Mouse (Mus musculus) ES-Bruce4 (cell line): ENCODE measurements around the gene Irx4. TPM values are rescaled to one million over a fixed set of nuclear protein-coding genes. Genes with fewer than 3 reads are reported as not detected.

ENCODE experiments used
- H3K27ac ChIP-seq: 2 replicates; pipeline ENCODE4 v1.5.1; 2012; ENCODE audit warnings: low read length, inconsistent platforms; ENCODE audit not compliant: insufficient read depth
- H3K27me3 ChIP-seq: 2 replicates; pipeline ENCODE4 v1.6.1; 2012; ENCODE audit warnings: mild to moderate bottlenecking, low read length, inconsistent platforms; ENCODE audit not compliant: control insufficient read depth, poor library complexity, insufficient read depth, severe bottlenecking
- H3K36me3 ChIP-seq: 2 replicates; pipeline ENCODE4 v1.6.1; 2012; ENCODE audit warnings: inconsistent platforms, mild to moderate bottlenecking, low read length, moderate library complexity; ENCODE audit not compliant: control insufficient read depth, poor library complexity, insufficient read depth, severe bottlenecking
- H3K4me1 ChIP-seq: one replicate; pipeline ENCODE4 v1.8.1; 2011; ENCODE audit warnings: low read length; ENCODE audit not compliant: control insufficient read depth, insufficient read depth
- H3K4me3 ChIP-seq: 2 replicates; pipeline ENCODE4 v1.5.1; 2011; ENCODE audit warnings: low read depth, mild to moderate bottlenecking, low read length
- H3K9ac ChIP-seq: 2 replicates; pipeline ENCODE4 v1.6.1; 2012; ENCODE audit warnings: low read depth, mild to moderate bottlenecking, inconsistent platforms; ENCODE audit not compliant: poor library complexity, severe bottlenecking
- H3K9me3 ChIP-seq: replicated peaks from 2 replicates; pipeline ENCODE4 v1.6.1; 2012; ENCODE audit warnings: mild to moderate bottlenecking, low read length, inconsistent platforms; ENCODE audit not compliant: control insufficient read depth, poor library complexity, insufficient read depth, severe bottlenecking
- CTCF ChIP-seq: IDR thresholded peaks from one replicate; pipeline ENCODE4 v1.8.1; 2011; ENCODE audit warnings: low read depth, low read length
- EP300 ChIP-seq: IDR thresholded peaks from 2 replicates; pipeline ENCODE4 v1.6.1; 2011; ENCODE audit warnings: low read depth, low read length; ENCODE audit not compliant: insufficient read depth
- POLR2A ChIP-seq: IDR thresholded peaks from one replicate; pipeline ENCODE4 v1.8.1; 2011; ENCODE audit warnings: low read length; ENCODE audit not compliant: insufficient read depth
- polyA plus RNA-seq: library from polyadenylated mRNA; stranded (reverse); fragments of >200 nt; gene quantifications from 2 replicates; pipeline ENCODE4 v1.2.4, GENCODE M21; 2011; ENCODE audit warnings: low read depth; ENCODE audit not compliant: missing spikeins, insufficient read depth, insufficient read length

Irx4 gene
- polyA plus RNA-seq, 1 experiment = 0.49 TPM

DNA sequence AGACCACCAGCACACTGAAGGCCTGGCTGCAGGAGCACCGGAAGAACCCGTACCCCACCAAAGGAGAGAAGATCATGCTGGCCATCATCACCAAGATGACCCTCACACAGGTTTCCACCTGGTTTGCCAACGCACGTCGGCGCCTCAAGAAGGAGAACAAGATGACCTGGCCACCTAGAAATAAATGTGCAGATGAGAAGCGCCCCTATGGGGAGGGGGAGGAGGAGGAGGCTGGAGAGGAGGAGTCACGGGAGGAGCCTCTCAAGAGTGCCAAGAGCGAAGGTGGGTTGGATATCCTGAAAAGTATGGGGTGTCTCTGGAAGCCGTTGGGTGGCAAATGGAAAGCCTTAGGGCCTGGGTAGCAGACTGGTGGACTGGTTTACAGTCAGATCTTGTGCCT lies 7.3 kb downstream of the Irx4 start:
- Histone ChIP-seq H3K36me3 (no peaks in the 10 kb centered on the region), H3K9me3 (no peaks in the 10 kb centered on the region), H3K27me3 (peaks cover 8% of the 10 kb centered on the region), H3K9ac (no peak overlapping the region), H3K4me3 (no peak overlapping the region), H3K4me1 (peaks cover 2% of the 10 kb centered on the region), H3K27ac (no peak overlapping the region)
- TF ChIP-seq POLR2A (no peak), CTCF (no peak), EP300 (no peak)

DNA sequence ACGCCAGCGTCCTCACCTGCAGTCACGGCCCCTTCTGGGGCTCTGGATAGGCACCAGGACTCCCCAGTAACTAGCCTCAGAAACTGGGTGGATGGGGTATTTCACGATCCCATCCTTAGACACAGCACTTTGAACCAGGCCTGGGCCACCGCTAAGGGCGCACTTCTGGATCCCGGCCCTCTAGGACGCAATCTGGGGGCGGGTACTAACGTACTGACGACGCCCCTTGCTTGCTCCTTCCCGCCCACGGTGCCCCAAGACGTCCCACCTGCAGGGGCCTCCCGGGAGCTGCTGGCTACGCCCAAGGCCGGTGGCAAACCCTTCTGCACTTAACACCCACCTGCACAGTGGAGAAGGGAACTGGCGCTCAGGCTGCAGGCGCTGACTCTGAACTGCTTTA lies 8.4 kb downstream of the Irx4 start:
- Histone ChIP-seq H3K27ac (no peak overlapping the region), H3K9ac (no peak overlapping the region), H3K9me3 (no peaks in the 10 kb centered on the region), H3K4me1 (peaks cover 3% of the 10 kb centered on the region), H3K36me3 (no peaks in the 10 kb centered on the region), H3K27me3 (peaks cover 2% of the 10 kb centered on the region; the same call in 1 of the 2 replicates), H3K4me3 (peak overlapping the region; percentile 11)
- TF ChIP-seq POLR2A (no peak), CTCF (peak; percentile 39)

DNA sequence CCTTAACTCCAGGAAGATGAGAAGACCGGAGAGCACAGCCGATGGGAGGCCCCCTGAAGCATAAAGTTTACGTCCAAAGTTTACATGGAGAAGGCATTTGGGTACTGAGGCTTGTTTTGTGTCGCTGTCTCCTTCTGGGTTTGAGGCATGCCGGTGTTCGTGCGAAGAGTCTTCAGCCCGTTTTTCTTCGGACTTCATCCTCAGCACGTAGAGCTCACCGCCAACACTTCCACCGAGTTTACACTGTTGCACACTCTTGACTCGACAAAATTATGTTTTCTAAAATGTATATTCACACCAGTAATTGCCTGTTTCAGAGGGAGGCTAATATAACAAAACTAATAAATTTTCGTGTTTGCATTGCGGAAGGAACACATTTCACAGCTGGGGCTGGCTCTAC lies 9.0 kb downstream of the Irx4 start:
- Histone ChIP-seq H3K27ac (no peak overlapping the region), H3K9ac (no peak overlapping the region), H3K4me3 (no peak overlapping the region), H3K36me3 (no peaks in the 10 kb centered on the region), H3K9me3 (no peaks in the 10 kb centered on the region), H3K4me1 (peaks cover 3% of the 10 kb centered on the region), H3K27me3 (peaks cover 2% of the 10 kb centered on the region; the same call in 1 of the 2 replicates)
- TF ChIP-seq POLR2A (no peak), EP300 (no peak), CTCF (no peak)

DNA sequence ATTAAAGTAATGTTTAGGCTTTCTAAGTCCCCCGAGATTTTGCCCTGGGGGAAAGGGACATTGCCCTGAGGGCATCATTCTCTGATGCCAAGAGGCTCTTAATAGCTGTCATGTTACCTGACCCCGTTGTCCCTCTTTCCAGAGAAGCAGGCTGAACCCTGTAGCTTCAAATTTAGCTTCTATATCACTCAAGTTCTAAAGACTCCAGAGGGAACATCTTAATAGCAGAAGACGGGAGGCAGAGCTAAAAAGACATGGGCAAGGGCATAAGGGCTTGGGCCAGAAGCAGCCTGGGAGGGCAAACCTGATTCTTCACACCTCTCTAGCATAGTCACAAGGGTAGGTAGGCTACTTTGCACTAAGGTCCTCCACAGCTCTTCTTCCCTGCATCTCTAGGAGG lies 9.6 kb downstream of the Irx4 start:
- no peak for TF ChIP-seq EP300
- TF ChIP-seq POLR2A = no peak
- no peak for TF ChIP-seq CTCF
- H3K4me1 ChIP-seq = peaks cover 3% of the 10 kb centered on the region
- no peaks in the 10 kb centered on the region for H3K36me3 ChIP-seq
- H3K4me3 ChIP-seq = no peak overlapping the region
- peaks cover 2% of the 10 kb centered on the region; the same call in 1 of the 2 replicates for H3K27me3 ChIP-seq
- no peak overlapping the region for H3K9ac ChIP-seq
- H3K27ac ChIP-seq = no peak overlapping the region
- no peaks in the 10 kb centered on the region for H3K9me3 ChIP-seq

DNA sequence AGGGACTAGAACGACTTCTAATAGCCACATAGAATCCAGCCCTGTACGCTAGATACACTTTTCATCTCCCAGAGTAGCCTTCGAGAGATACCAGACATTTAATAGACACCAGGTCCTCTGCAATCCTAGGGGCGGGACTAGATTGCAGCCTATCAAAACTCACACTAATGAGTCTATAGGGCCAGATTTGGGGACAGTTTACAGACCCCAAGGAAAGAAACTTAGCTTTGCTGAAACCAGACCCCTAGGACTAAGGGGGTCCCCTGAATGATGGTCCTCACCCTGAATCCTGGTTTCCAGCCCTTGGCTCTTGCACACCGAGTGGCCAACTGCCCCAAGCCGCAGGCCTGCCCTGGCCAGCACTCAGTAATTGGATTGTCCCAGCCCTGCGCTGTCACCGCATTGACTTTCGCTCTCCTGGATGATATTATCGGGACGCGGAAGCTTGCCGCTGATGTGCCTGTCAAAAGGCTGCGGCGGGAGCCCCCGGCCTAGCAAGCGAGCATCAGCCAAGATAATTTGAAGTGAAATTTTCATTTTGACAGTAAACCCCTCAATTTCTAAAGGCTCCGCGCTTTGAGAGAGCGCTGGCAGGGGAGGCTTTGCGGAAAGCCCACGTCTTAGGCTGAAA lies 10.3 kb downstream of the Irx4 start:
- TF ChIP-seq POLR2A (no peak), CTCF (no peak)
- H3K27me3 ChIP-seq = peaks cover 2% of the 10 kb centered on the region; the same call in 1 of the 2 replicates
- H3K9ac ChIP-seq = no peak overlapping the region
- H3K9me3 ChIP-seq = no peaks in the 10 kb centered on the region
- no peak overlapping the region for H3K4me3 ChIP-seq
- no peak overlapping the region for H3K27ac ChIP-seq
- no peaks in the 10 kb centered on the region for H3K36me3 ChIP-seq
- H3K4me1 ChIP-seq = peaks cover 1% of the 10 kb centered on the region

DNA sequence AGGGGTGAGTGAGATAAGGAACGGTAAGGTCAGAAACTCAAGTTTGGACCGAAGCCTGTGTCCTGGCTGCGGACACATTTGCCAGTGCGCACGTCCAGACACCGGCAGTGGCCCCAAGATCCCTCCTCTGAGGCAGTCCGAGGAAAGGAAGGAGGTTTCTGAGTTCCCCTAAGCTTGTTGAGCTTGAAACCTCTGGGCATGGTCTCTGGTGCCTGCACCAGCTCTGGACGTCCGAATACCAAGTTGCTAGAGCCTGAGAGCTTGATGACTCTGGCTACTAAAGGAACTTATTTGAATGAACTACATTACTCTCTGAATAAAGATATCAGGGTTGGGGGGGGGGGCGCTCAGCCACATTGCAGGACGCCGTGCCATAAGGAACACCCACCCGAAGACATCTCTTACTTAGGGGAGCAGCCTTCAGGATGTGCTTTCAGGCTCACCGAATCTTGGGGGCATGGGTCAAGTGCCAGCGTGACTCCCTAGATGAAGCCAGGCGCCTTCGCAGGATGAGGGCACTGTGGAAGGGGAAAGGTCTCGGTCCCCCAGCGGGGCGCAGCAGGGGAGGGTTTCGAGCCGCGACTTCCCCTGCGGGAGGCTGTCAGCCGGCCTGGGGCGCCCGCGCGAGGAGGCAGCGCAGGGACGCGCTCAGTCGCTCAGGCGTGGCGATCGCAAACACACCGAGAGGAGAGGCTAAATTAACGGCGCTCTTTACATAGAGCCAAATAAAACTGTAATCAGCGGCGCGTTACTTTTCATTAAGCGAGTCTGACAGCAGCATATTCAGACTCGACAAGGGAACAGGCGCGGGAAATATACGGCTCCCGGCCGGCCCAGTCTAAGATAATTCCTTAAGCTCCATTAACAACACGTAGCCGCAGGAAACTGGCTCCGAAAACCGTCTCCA lies 11.3 kb downstream of the Irx4 start:
- TF ChIP-seq CTCF (no peak), POLR2A (no peak), EP300 (no peak)
- peak overlapping the region; percentile 8; the same call in 1 of the 2 replicates for H3K4me3 ChIP-seq
- H3K4me1 ChIP-seq = peaks cover 1% of the 10 kb centered on the region

More for the DNA sequence above, 11.3 kb downstream of the Irx4 start:
- H3K9me3 ChIP-seq = no peaks in the 10 kb centered on the region
- no peak overlapping the region for H3K9ac ChIP-seq
- no peak overlapping the region for H3K27ac ChIP-seq
- H3K27me3 ChIP-seq = peaks cover 2% of the 10 kb centered on the region; the same call in 1 of the 2 replicates
- H3K36me3 ChIP-seq = no peaks in the 10 kb centered on the region
